Mouse (Mus musculus): ENCODE data around the gene Fam20c. TPM values are rescaled to one million over a fixed set of nuclear protein-coding genes. Genes with fewer than 3 reads are reported as not detected.
A peak's percentile ranks its signal among the peaks of the same experiment; 100 is the strongest.

The Fam20c gene
- polyA plus RNA-seq, 1 experiment from 2014 or later, result 5.4 TPM

DNA sequence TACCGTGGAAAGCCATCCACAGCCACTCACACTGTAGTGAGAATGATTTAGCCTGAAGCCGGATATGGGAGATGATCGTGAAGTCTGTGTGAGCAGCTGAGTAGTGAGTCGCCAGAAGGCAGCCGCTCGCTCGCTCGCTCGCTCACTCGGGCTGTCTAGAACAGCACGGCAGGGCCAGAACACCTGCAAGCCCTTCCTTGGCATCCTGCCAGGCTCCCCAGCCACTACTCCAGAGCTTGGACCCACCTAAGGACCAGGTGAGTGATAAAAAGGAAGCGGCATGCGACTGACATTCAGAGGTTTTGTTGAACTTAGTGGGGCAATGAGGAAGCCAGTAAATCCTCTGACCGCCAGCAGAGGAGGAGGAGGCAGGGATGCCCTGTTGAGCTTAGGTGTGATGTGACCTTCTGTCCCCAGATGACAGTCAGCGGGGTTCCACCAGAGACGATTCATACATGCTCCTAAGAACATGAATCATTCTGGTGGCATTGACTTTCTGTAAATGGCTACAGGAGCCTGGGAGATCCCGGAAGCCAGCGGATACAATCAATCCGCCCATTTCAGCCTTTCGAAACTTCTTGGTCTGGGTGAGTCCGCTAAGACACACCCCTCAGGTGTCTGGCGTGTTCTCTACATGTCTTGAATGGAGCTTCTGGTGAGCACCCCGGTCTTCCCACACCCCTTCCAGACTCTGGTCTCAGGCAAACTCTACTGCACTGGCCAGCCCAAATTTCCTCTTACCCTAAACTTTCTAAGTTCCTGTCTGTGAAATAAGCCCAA is 95.6 kb downstream of the Fam20c start:
- Histone ChIP-seq H3K27me3 (ENCODE audit: control insufficient read depth, insufficient read depth, low read length) (no peaks in the 10 kb centered on the region; the same call in 1 of the 2 replicates), H3K4me2 (ENCODE audit: low read depth, low read length) (no peak overlapping the region), H3K4me1 (ENCODE audit: control insufficient read depth, insufficient read depth, low read length) (peaks cover 10% of the 10 kb centered on the region; the same call in 1 of the 2 replicates), H3K9ac (ENCODE audit: low read length) (no peak overlapping the region), H3K36me3 (ENCODE audit: control insufficient read depth, insufficient read depth) (no peaks in the 10 kb centered on the region), H3K9me3 (replicated peaks; ENCODE audit: control insufficient read depth, low read length) (peaks cover 5% of the 10 kb centered on the region), H3K27ac (ENCODE audit: low read length) (no peak overlapping the region), H3K4me3 (ENCODE audit: low read length) (no peak overlapping the region)
- no peak for ATAC-seq (replicated peaks; ENCODE audit: extremely low read depth, insufficient read depth, low FRiP score)
- 74% methylated on average over 23 of the region's 23 CpGs for WGBS

DNA sequence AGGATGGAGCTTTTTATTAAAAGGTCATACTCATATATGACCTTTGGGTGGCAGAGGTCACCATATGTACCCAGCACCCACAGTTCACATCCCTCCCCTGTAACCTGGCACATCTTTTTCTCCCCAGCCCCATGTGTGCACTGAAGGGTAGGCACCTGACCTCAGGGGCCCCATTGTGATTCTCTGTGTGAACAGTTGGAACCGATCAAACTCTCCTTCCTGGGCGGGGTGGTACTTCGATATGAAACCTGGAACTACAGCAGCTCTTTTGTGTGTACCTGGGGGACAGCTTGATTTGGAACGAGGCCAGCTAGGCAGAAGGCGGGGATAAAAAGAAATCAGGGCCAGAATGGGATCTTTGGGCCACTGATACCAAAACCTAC is 96.1 kb downstream of the Fam20c start:
- peaks cover 10% of the 10 kb centered on the region; the same call in 1 of the 2 replicates for H3K4me1 ChIP-seq (ENCODE audit: control insufficient read depth, insufficient read depth, low read length)
- no peak overlapping the region for H3K4me2 ChIP-seq (ENCODE audit: low read depth, low read length)
- ATAC-seq (replicated peaks; ENCODE audit: extremely low read depth, insufficient read depth, low FRiP score), result no peak
- H3K27me3 ChIP-seq (ENCODE audit: control insufficient read depth, insufficient read depth, low read length), result no peaks in the 10 kb centered on the region; the same call in 1 of the 2 replicates
- H3K36me3 ChIP-seq (ENCODE audit: control insufficient read depth, insufficient read depth), result no peaks in the 10 kb centered on the region
- no peak overlapping the region for H3K9ac ChIP-seq (ENCODE audit: low read length)
- 79% methylated on average over 5 of the region's 5 CpGs for whole genome bisulfite sequencing
- H3K4me3 ChIP-seq (ENCODE audit: low read length), result no peak overlapping the region
- peaks cover 5% of the 10 kb centered on the region for H3K9me3 ChIP-seq (replicated peaks; ENCODE audit: control insufficient read depth, low read length)
- no peak overlapping the region for H3K27ac ChIP-seq (ENCODE audit: low read length)

DNA sequence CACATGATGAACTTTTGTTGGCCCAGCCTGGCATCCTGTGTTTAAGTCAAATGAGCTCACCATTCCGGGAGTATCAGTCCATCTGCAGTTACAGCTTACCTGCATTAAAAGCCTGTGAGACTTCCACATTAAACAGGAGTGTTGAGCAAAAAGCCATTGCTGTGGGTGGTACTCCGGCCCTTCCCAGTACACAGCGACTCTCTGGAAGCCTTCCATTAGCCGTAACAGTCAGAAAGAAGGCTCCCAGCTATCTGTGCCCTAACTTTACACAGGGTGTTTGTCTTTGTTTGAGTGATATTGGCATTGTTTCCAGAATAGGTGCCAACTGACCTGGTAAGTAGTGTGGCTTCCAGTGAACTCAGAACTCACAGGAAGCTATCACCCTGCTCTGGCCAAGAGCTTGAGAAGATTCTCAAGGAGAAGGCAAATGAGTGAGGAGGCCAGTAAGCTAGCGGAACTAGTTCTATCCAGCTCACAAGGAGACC is 97.0 kb downstream of the Fam20c start:
- Histone ChIP-seq H3K4me2 (ENCODE audit: low read depth, low read length) (no peak overlapping the region), H3K36me3 (ENCODE audit: control insufficient read depth, insufficient read depth) (no peaks in the 10 kb centered on the region), H3K27ac (ENCODE audit: low read length) (no peak overlapping the region), H3K4me3 (ENCODE audit: low read length) (no peak overlapping the region), H3K27me3 (ENCODE audit: control insufficient read depth, insufficient read depth, low read length) (no peaks in the 10 kb centered on the region; the same call in 1 of the 2 replicates), H3K9ac (ENCODE audit: low read length) (no peak overlapping the region), H3K4me1 (ENCODE audit: control insufficient read depth, insufficient read depth, low read length) (peaks cover 5% of the 10 kb centered on the region; the same call in 1 of the 2 replicates), H3K9me3 (replicated peaks; ENCODE audit: control insufficient read depth, low read length) (peaks cover 5% of the 10 kb centered on the region)
- 88% methylated on average over 5 of the region's 5 CpGs for WGBS
- ATAC-seq (replicated peaks; ENCODE audit: extremely low read depth, insufficient read depth, low FRiP score), result no peak

DNA sequence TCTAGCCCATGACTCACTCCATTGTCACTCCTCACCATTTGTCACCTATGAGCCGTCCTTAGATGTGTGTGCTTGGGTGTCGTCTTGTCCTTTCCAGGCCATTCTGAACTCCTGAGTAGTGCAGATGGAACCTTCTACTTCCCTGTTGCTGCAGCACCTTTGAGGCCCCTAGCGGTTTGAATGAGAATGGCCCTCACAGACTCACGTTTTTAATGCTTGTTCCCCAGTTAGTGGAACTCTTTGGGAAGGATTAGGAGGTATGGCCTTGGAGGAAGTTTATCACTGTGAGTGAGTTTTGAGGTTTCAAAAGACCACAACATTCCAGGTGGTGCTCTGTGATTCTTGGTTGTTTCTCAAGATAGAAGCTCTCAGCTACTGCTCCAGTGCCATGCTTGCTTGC is 97.8 kb downstream of the Fam20c start:
- no peak overlapping the region for H3K4me2 ChIP-seq (ENCODE audit: low read depth, low read length)
- no peak overlapping the region for H3K4me3 ChIP-seq (ENCODE audit: low read length)
- WGBS, result 76% methylated on average over 4 of the region's 4 CpGs
- peaks cover 5% of the 10 kb centered on the region for H3K9me3 ChIP-seq (replicated peaks; ENCODE audit: control insufficient read depth, low read length)
- no peaks in the 10 kb centered on the region for H3K36me3 ChIP-seq (ENCODE audit: control insufficient read depth, insufficient read depth)
- no peaks in the 10 kb centered on the region for H3K4me1 ChIP-seq (ENCODE audit: control insufficient read depth, insufficient read depth, low read length)
- no peak overlapping the region for H3K9ac ChIP-seq (ENCODE audit: low read length)
- no peak overlapping the region for H3K27ac ChIP-seq (ENCODE audit: low read length)
- H3K27me3 ChIP-seq (ENCODE audit: control insufficient read depth, insufficient read depth, low read length), result no peaks in the 10 kb centered on the region; the same call in 1 of the 2 replicates
- ATAC-seq (replicated peaks; ENCODE audit: extremely low read depth, insufficient read depth, low FRiP score), result no peak

GRCm38 (mm10) chr5:138853349-138853748 is 99.0 kb downstream of the Fam20c start:
- no peaks in the 10 kb centered on the region for H3K27me3 ChIP-seq (ENCODE audit: control insufficient read depth, insufficient read depth, low read length)
- no peak overlapping the region for H3K4me2 ChIP-seq (ENCODE audit: low read depth, low read length)
- H3K36me3 ChIP-seq (ENCODE audit: control insufficient read depth, insufficient read depth), result no peaks in the 10 kb centered on the region
- peaks cover 5% of the 10 kb centered on the region for H3K9me3 ChIP-seq (replicated peaks; ENCODE audit: control insufficient read depth, low read length)
- peaks cover 9% of the 10 kb centered on the region for H3K4me1 ChIP-seq (ENCODE audit: control insufficient read depth, insufficient read depth, low read length)
- no peak overlapping the region for H3K9ac ChIP-seq (ENCODE audit: low read length)
- 60% methylated on average over 2 of the region's 2 CpGs for WGBS
- ATAC-seq (replicated peaks; ENCODE audit: extremely low read depth, insufficient read depth, low FRiP score), result no peak
- H3K27ac ChIP-seq (ENCODE audit: low read length), result no peak overlapping the region
- H3K4me3 ChIP-seq (ENCODE audit: low read length), result no peak overlapping the region

DNA sequence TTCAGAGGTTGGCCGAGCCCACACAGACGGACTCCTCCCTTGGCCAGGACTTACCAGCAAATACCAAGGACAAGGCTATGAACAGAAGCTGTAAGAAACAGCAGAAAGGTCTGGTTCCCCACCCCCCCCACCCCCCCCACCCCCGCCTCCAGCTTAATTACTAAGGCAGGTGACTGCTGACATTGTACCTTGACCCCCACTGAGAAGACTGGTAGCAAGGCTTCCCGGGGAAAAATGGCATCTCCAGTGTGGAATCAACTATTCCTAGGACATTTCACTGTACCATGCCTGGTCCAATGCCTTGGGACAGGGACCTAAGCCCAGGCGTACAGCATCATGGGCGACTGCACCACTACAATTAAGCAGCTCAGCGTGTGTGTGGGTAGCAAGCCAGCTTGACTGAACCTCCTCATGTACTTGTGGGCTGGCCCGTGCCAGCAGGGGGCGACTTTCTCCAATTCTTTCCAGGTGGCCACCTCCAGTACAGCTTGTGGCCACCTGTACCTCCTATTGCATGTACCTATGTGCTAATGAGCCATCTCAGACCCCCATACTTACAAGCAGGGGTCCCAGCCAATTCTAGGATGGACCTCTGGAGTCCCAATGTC is 102.8 kb downstream of the Fam20c start:
- Histone ChIP-seq H3K9ac (ENCODE audit: low read length) (no peak overlapping the region), H3K4me3 (ENCODE audit: low read length) (no peak overlapping the region), H3K9me3 (replicated peaks; ENCODE audit: control insufficient read depth, low read length) (peaks cover 4% of the 10 kb centered on the region), H3K27me3 (ENCODE audit: control insufficient read depth, insufficient read depth, low read length) (0 out of 2 replicates have a peak, but pooled peaks cover 3% of the 10 kb centered on the region), H3K4me1 (ENCODE audit: control insufficient read depth, insufficient read depth, low read length) (peaks cover 9% of the 10 kb centered on the region), H3K27ac (ENCODE audit: low read length) (no peak overlapping the region), H3K4me2 (ENCODE audit: low read depth, low read length) (no peak overlapping the region), H3K36me3 (ENCODE audit: control insufficient read depth, insufficient read depth) (no peaks in the 10 kb centered on the region)
- peak; percentile 59 for ATAC-seq (replicated peaks; ENCODE audit: extremely low read depth, insufficient read depth, low FRiP score)
- WGBS, result 32% methylated on average over 9 of the region's 9 CpGs

GRCm38 (mm10) chr5:138857811-138858251 is 103.5 kb downstream of the Fam20c start:
- no peak overlapping the region for H3K27ac ChIP-seq (ENCODE audit: low read length)
- WGBS, result 28% methylated on average over 13 of the region's 13 CpGs
- H3K4me1 ChIP-seq (ENCODE audit: control insufficient read depth, insufficient read depth, low read length), result peaks cover 9% of the 10 kb centered on the region
- H3K4me3 ChIP-seq (ENCODE audit: low read length), result no peak overlapping the region
- no peak for ATAC-seq (replicated peaks; ENCODE audit: extremely low read depth, insufficient read depth, low FRiP score)
- 0 out of 2 replicates have a peak, but pooled peaks cover 3% of the 10 kb centered on the region for H3K27me3 ChIP-seq (ENCODE audit: control insufficient read depth, insufficient read depth, low read length)
- H3K4me2 ChIP-seq (ENCODE audit: low read depth, low read length), result no peak overlapping the region
- no peaks in the 10 kb centered on the region for H3K36me3 ChIP-seq (ENCODE audit: control insufficient read depth, insufficient read depth)
- H3K9ac ChIP-seq (ENCODE audit: low read length), result no peak overlapping the region
- no peaks in the 10 kb centered on the region for H3K9me3 ChIP-seq (replicated peaks; ENCODE audit: control insufficient read depth, low read length)

Measured in heart, embryonic 16.5 days (tissue).